Mouse (Mus musculus) left cerebral cortex, adult 2 months (tissue): ENCODE data around the gene Elf1. TPM values are rescaled to one million over a fixed set of nuclear protein-coding genes. Genes with fewer than 3 reads are reported as not detected.

Experiments used
- DNase-seq, 2 experiments: peaks; one replicate each; pipeline ENCODE4 v3.0.0; 2021 to 2022; ENCODE audit warnings: low spot score in 2 of 2, mixed read lengths in 1 of 2; ENCODE audit errors: extremely low spot score in 1 of 2
- H3K27ac ChIP-seq: fragments of 200-600 bp; 2 replicates; pipeline ENCODE4 v1.8.1; 2022
- H3K4me3 ChIP-seq: fragments of 200-600 bp; 2 replicates; pipeline ENCODE4 v1.8.1; 2022
- CTCF ChIP-seq: fragments of 200-600 bp; IDR thresholded peaks from 2 replicates; pipeline ENCODE4 v1.8.1; 2022; ENCODE audit warnings: antibody characterized with exemption, mild to moderate bottlenecking, moderate library complexity
- intact Hi-C: fragments of 180-260 bp; cut with DNase I; formaldehyde crosslinking; loops from one replicate; pipeline ENCODE4 v1.15.1; 2025
- total RNA-seq, 2 experiments: library from RNA; stranded (reverse); gene quantifications; 2 replicates each; pipeline ENCODE4 v1.2.3; 2021

The Elf1 gene
- total RNA-seq, 2 experiments from 2014 or later, result 4.1 to 4.6 TPM

- intact Hi-C loops, result loop anchor here (2.0 to 5.0 kb wide), 2 partner anchors 73 to 345 kb away; no protein-coding TSS in a partner anchor
- TF ChIP-seq CTCF, result peak; percentile 90
- H3K27ac ChIP-seq, result no peak overlapping the region
- no peak overlapping the region for H3K4me3 ChIP-seq
- peak; percentile 52 to 64 for DNase-seq
These were observed 13.4 kb upstream of the Elf1 start for GRCm38 (mm10) chr14:79467621-79468020.

- intact Hi-C loops, result no loop called here
- Histone ChIP-seq H3K27ac (no peak overlapping the region), H3K4me3 (no peak overlapping the region)
- no peak for DNase-seq
- no peak for TF ChIP-seq CTCF
These were observed 7.6 kb upstream of the Elf1 start for GRCm38 (mm10) chr14:79473384-79473783.

DNA sequence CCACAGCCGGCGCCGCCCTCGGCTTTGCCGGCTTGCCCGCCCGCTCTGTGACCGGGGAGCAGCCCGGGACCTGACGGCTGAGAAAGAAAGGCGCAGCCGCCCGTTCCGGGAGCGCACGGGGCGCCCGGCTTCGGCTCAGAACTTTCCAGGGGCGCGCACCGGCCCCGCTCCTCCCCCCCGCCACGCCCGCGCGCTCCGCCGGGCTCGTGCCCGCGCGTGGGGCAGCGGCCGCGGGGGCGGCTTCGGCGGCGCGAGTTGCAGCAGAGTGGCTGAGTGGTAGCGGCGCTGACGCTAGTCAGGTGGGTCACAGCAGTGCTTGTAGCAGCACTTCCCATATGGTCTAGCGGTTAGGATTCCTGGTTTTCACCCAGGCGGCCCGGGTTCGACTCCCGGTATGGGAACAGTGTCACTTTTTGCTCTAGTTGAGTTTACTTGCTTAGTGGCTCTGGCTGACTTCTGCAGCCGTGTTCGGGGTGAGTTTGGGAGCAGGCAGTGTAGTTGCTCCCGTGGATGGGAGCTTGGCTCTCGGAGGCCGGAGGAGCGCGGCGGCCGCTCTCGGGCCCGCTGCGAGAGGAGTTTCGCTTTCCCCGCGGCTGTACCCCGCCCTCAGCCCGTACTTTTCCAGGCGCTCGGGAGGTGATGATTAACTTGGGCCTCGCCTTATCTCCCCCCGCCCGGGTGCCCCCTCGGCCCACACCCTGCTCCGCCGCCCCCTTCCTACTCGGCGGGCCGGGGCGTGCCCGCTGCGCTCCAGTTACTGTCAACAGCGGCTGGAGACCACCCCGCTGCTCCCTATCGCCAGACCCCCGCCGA lies 551 bp downstream of the Elf1 start, which contains the start of gene Wbp4:
Gene Wbp4 (minus strand): TSS at position 182 of the 813 bp plus-strand sequence.
- TF ChIP-seq CTCF, result no peak
- intact Hi-C loops, result loop anchor here (1.0 to 10.0 kb wide), 3 partner anchors 81 to 733 kb away; partner anchors contain the start of gene Sugt1
- DNase-seq, result peak; percentile 96 to 99

DNA sequence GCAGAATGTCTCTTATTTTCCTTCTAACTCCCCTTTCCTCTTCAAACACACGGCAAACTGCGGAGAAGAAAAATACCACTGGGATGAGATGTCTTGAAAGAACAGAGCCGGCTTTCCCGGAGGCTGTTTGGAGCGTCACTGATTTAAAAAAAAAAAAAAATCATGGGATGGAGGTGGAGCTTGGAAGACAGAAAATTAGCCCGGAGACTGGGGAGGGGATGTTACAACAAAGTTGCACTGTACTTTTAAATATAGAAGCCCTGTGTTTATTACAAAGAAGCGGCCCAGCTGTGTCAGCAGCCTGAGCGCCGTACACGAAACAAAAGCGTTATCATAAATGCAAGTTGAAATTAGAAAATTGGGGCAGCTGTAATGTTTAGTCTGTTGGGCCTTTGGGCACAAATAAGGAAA lies 1.3 kb downstream of the Elf1 start:
- no peak for TF ChIP-seq CTCF
- peak overlapping the region; percentile 93 for H3K4me3 ChIP-seq
- intact Hi-C loops, result loop anchor here (1.0 to 10.0 kb wide), 2 partner anchors 105 to 733 kb away; partner anchors contain the start of gene Sugt1
- peak; percentile 19 to 35 for DNase-seq
- H3K27ac ChIP-seq, result peak overlapping the region; percentile 95

More for the DNA sequence above, 551 bp downstream of the Elf1 start, which contains the start of gene Wbp4:
- peak within 1 kb of the TSS; percentile 93 for H3K4me3 ChIP-seq
- H3K27ac ChIP-seq, result peak within 1 kb of the TSS; percentile 100

DNA sequence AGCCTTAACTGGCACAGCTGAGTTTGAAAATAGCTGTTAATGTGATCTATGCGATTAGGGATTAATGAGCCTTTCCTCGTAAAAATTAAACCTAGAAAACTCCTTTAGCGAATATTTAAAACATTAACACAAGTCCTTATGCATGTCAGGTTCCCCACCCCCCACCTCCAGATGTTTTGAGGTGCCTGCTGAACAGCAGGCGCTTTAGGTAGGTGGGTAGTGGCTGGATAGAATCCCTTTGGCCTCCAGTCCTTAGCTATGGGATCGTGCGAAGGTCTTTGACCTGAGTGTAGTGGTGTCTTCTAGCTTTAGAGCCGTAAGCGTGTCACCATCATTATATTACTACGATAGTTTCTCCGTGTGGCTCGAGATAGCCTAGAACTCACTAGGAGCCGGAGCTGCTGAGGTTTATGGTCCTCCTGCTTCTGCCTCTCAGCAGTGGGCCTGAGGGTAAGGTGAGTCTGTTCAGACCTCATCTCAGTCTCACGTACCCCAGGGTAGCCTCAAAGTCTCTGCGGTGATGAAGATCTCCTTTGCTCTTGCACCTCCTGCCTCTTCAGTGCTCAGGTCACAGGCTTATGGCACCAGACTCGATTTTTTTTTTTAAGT lies 1.9 kb downstream of the Elf1 start:
- intact Hi-C loops, result loop anchor here (1.0 to 10.0 kb wide), 2 partner anchors 104 to 732 kb away; partner anchors contain the start of gene Sugt1

DNA sequence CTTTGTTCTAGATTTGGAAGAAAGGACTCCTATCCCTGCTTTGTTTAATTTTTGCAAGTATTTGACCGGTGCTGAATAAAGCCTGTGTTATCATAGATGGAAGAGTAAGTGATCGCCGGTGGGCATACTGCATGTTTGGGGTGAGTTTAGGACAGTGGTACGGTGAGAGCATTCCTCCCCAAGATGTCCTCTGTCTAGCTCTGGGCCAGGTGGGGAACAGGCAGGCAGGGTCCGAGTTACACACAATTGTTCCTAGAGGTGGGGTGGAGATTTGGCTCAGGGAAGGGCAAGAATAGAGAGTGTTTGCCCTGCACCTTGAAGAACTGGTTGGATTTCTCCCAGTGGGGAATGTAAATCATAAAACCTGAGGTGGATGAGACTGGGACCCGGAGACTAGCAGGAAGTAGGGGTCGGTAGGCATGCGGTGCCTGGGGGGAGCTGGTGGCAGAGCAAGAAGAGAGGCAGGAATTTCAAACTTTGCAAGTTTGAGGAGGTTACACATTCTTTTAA lies 2.7 kb downstream of the Elf1 start:
- intact Hi-C loops, result loop anchor here (10.0 kb wide), 1 partner anchor 731 kb away; no protein-coding TSS in a partner anchor
- TF ChIP-seq CTCF, result no peak
- Histone ChIP-seq H3K4me3 (no peak overlapping the region), H3K27ac (peak overlapping the region; percentile 95; the same call in 1 of the 2 replicates)
- no peak for DNase-seq

More for the DNA sequence above, 1.9 kb downstream of the Elf1 start:
- no peak for TF ChIP-seq CTCF
- DNase-seq, result no peak
- H3K4me3 ChIP-seq, result peak overlapping the region; percentile 93
- H3K27ac ChIP-seq, result peak overlapping the region; percentile 95

DNA sequence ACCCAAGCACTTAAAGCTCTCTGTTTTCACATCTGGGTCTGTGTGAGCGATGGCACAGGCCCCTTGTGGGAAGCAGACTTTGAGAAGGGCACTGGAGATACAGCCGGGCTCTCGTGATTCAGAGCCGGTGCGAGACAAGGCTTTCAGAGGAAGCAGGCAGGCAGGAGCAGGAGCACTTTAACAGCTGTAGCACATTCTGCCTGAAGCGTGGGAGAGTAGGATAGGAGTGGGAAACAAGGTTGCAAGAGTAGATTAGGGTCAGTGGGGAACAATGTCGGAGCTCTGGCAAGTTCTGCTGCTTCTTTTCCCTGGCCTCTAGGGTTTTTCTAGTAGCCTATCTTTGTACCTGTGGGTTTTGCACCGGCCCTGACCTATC lies 5.6 kb downstream of the Elf1 start:
- DNase-seq, result no peak
- intact Hi-C loops, result loop anchor here (10.0 kb wide), 1 partner anchor 728 kb away; no protein-coding TSS in a partner anchor
- H3K4me3 ChIP-seq, result no peak overlapping the region
- no peak for TF ChIP-seq CTCF
- peak overlapping the region; percentile 84; the same call in 1 of the 2 replicates for H3K27ac ChIP-seq

GRCm38 (mm10) chr14:79486993-79487731 lies 6.2 kb downstream of the Elf1 start:
- DNase-seq, result peak; percentile 35 to 50
- peak; percentile 32 for TF ChIP-seq CTCF
- peak overlapping the region; percentile 84 for H3K27ac ChIP-seq
- intact Hi-C loops, result loop anchor here (10.0 kb wide), 1 partner anchor 728 kb away; no protein-coding TSS in a partner anchor
- H3K4me3 ChIP-seq, result peak overlapping the region; percentile 56

DNA sequence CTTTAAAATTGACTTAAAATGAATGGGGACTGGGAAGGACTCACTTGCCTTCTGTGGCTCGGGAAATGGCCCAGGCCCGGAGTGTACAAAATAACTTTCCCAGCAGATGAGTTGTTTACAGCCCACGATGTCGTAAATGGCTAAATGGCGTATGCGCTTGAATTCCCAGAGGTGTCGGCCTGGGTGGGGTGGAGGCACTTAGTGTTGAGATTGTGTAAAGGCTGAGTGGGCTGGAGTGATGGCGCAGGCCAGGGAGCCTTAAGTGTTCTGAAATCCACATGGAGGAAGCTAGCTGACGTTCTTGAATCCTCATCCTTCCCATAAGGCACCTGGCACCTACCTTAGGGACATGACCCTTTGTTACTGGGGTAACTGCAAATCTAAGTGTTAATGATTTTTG lies 7.5 kb downstream of the Elf1 start:
- H3K27ac ChIP-seq, result no peak overlapping the region
- no peak for DNase-seq
- intact Hi-C loops, result loop anchor here (10.0 kb wide), 1 partner anchor 726 kb away; no protein-coding TSS in a partner anchor
- H3K4me3 ChIP-seq, result no peak overlapping the region
- no peak for TF ChIP-seq CTCF

- no peak for TF ChIP-seq CTCF
These were observed 8.2 kb downstream of the Elf1 start for GRCm38 (mm10) chr14:79489150-79489549.

GRCm38 (mm10) chr14:79490246-79490645 lies 9.3 kb downstream of the Elf1 start:
- no peak overlapping the region for H3K4me3 ChIP-seq
- intact Hi-C loops, result no loop called here
- no peak for DNase-seq
- no peak for TF ChIP-seq CTCF
- H3K27ac ChIP-seq, result no peak overlapping the region

More at GRCm38 (mm10) chr14:79489150-79489549, 8.2 kb downstream of the Elf1 start:
- intact Hi-C loops, result loop anchor here (10.0 kb wide), 1 partner anchor 726 kb away; no protein-coding TSS in a partner anchor
- Histone ChIP-seq H3K4me3 (no peak overlapping the region), H3K27ac (no peak overlapping the region)
- no peak for DNase-seq
